Mouse (Mus musculus): ENCODE measurements around the gene Ppp4c.
"Not testable (repeated sequence)": the region's sequence is repeated elsewhere in the genome, so short reads cannot be mapped to it uniquely, and the experiment has no call there.

Ppp4c gene

GRCm38 (mm10) chr7:126781661-126782370 is 10.5 kb downstream of the Ppp4c start:
- no peak for DNase-seq (ENCODE audit: low spot score in 2 of 2)

- no peak for DNase-seq (ENCODE audit: low spot score in 2 of 2)
Measured at GRCm38 (mm10) chr7:126780971-126781635, 11.2 kb downstream of the Ppp4c start, which contains the start of gene Tbx6. Gene Tbx6 (plus strand): TSS chr7:126781483.

GRCm38 (mm10) chr7:126779983-126780970 is 12.0 kb downstream of the Ppp4c start:
- DNase-seq (ENCODE audit: low spot score in 2 of 2): peak; percentile 79 to 90

GRCm38 (mm10) chr7:126779101-126779500 is 13.2 kb downstream of the Ppp4c start:
- not testable (repeated sequence) for DNase-seq (ENCODE audit: low spot score in 2 of 2)

GRCm38 (mm10) chr7:126778147-126778546 is 14.1 kb downstream of the Ppp4c start:
- no peak for DNase-seq (ENCODE audit: low spot score in 2 of 2)

- DNase-seq (ENCODE audit: low spot score in 2 of 2): no peak
Measured at GRCm38 (mm10) chr7:126777476-126777875, 14.8 kb downstream of the Ppp4c start.

GRCm38 (mm10) chr7:126776598-126777057 is 15.7 kb downstream of the Ppp4c start, which contains the start of gene Ypel3:
Gene Ypel3 (plus strand): TSS chr7:126776955.
- peak; percentile 95 for DNase-seq (ENCODE audit: low spot score in 2 of 2)

- DNase-seq (ENCODE audit: low spot score in 2 of 2): no peak
Measured at GRCm38 (mm10) chr7:126775978-126776234, 16.4 kb downstream of the Ppp4c start.

GRCm38 (mm10) chr7:126775185-126775977 is 16.9 kb downstream of the Ppp4c start:
- DNase-seq (ENCODE audit: low spot score in 2 of 2): no peak

GRCm38 (mm10) chr7:126774463-126774862 is 17.8 kb downstream of the Ppp4c start:
- DNase-seq (ENCODE audit: low spot score in 2 of 2): no peak

- DNase-seq (ENCODE audit: low spot score in 2 of 2): no peak
Measured at GRCm38 (mm10) chr7:126773351-126773750, 18.9 kb downstream of the Ppp4c start.

- no peak for DNase-seq (ENCODE audit: low spot score in 2 of 2)
Measured at GRCm38 (mm10) chr7:126770784-126771183, 21.5 kb downstream of the Ppp4c start.

- no peak for DNase-seq (ENCODE audit: low spot score in 2 of 2)
Measured at GRCm38 (mm10) chr7:126767001-126767400, 25.3 kb downstream of the Ppp4c start.

GRCm38 (mm10) chr7:126766201-126766600 is 26.1 kb downstream of the Ppp4c start, which contains the start of gene Gdpd3:
Gene Gdpd3 (plus strand): TSS chr7:126766334.
- DNase-seq (ENCODE audit: low spot score in 2 of 2): no peak

- DNase-seq (ENCODE audit: low spot score in 2 of 2): no peak
Measured at GRCm38 (mm10) chr7:126765540-126765939, 26.8 kb downstream of the Ppp4c start.

- no peak for DNase-seq (ENCODE audit: low spot score in 2 of 2)
Measured at GRCm38 (mm10) chr7:126762471-126763008, 29.8 kb downstream of the Ppp4c start.

- DNase-seq (ENCODE audit: low spot score in 2 of 2): no peak
Measured at GRCm38 (mm10) chr7:126761529-126762067, 30.7 kb downstream of the Ppp4c start.

GRCm38 (mm10) chr7:126760956-126761355 is 31.3 kb downstream of the Ppp4c start:
- no peak for DNase-seq (ENCODE audit: low spot score in 2 of 2)

GRCm38 (mm10) chr7:126760391-126760802 is 31.9 kb downstream of the Ppp4c start:
- DNase-seq (ENCODE audit: low spot score in 2 of 2): peak; percentile 81 to 82

GRCm38 (mm10) chr7:126759672-126760390 is 32.5 kb downstream of the Ppp4c start:
- no peak for DNase-seq (ENCODE audit: low spot score in 2 of 2)

All from urinary bladder, postnatal 4 days (tissue).